Mouse (Mus musculus) hindbrain, embryonic 13.5 days (tissue): ENCODE measurements around the gene 1700016C15Rik. TPM values are rescaled to one million over a fixed set of nuclear protein-coding genes. Genes with fewer than 3 reads are reported as not detected.

Experiments used
- ATAC-seq: fragments of 200-750 bp; cut with Nextera tagmentation; 2 replicates; pipeline ENCODE4 v1.8.0; 2017; ENCODE audit warnings: moderate TSS enrichment; ENCODE audit not compliant: low FRiP score
- H3K27ac ChIP-seq: fragments of 300-500 bp; sonication (generic); 2 replicates; pipeline ENCODE4 v1.5.1; 2015; ENCODE audit warnings: inconsistent platforms, mild to moderate bottlenecking, moderate library complexity
- H3K27me3 ChIP-seq: fragments of 300-500 bp; sonication (generic); 2 replicates; pipeline ENCODE4 v1.6.1; 2015; ENCODE audit warnings: mild to moderate bottlenecking, inconsistent platforms
- H3K36me3 ChIP-seq: fragments of 300-500 bp; sonication (generic); 2 replicates; pipeline ENCODE4 v1.6.1; 2015; ENCODE audit warnings: mild to moderate bottlenecking, inconsistent platforms
- H3K4me1 ChIP-seq: fragments of 300-500 bp; sonication (generic); replicated peaks from 2 replicates; pipeline ENCODE4 v1.6.1; 2015; ENCODE audit warnings: inconsistent platforms
- H3K4me2 ChIP-seq: fragments of 300-500 bp; sonication (generic); 2 replicates; pipeline ENCODE4 v1.6.1; 2015; ENCODE audit warnings: inconsistent platforms, mild to moderate bottlenecking, moderate library complexity
- H3K4me3 ChIP-seq: fragments of 300-500 bp; sonication (generic); 2 replicates; pipeline ENCODE4 v1.5.1; 2015; ENCODE audit warnings: mild to moderate bottlenecking, inconsistent platforms
- H3K9ac ChIP-seq: fragments of 300-500 bp; sonication (generic); 2 replicates; pipeline ENCODE4 v1.6.1; 2015; ENCODE audit warnings: mild to moderate bottlenecking, inconsistent platforms
- H3K9me3 ChIP-seq: fragments of 300-500 bp; sonication (generic); 2 replicates; pipeline ENCODE4 v1.6.1; 2016; ENCODE audit warnings: inconsistent platforms
- WGBS: fragments of 180-500 bp; shearing (Covaris S2); methylation state at CpG from one replicate; pipeline ENCODE4 v1.1.7; 2015; 5-methylcytosine and 5-hydroxymethylcytosine counted together
- polyA plus RNA-seq: library from polyadenylated mRNA; unstranded; fragments of >200 nt; fragmentation: Nextera tagmentation; extraction: Ambion mirVana; gene quantifications from 2 replicates; pipeline ENCODE4 v1.2.1, GENCODE M21; 2015

1700016C15Rik gene
- polyA plus RNA-seq, 1 experiment from 2014 or later, result 0.30 TPM

- no peak overlapping the region for H3K4me3 ChIP-seq
- H3K27ac ChIP-seq, result no peak overlapping the region
- no peak for ATAC-seq
- H3K4me1 ChIP-seq, result no peaks in the 10 kb centered on the region
- no peaks in the 10 kb centered on the region for H3K9me3 ChIP-seq
- no peaks in the 10 kb centered on the region for H3K27me3 ChIP-seq
- H3K4me2 ChIP-seq, result no peak overlapping the region
- no peak overlapping the region for H3K9ac ChIP-seq
- peaks cover 55% of the 10 kb centered on the region for H3K36me3 ChIP-seq
Observed at GRCm38 (mm10) chr1:177768931-177769330, 39.3 kb downstream of the 1700016C15Rik start.

- peaks cover 50% of the 10 kb centered on the region for H3K36me3 ChIP-seq
- no peak overlapping the region for H3K4me3 ChIP-seq
Observed at GRCm38 (mm10) chr1:177777397-177777796, 47.8 kb downstream of the 1700016C15Rik start.

GRCm38 (mm10) chr1:177792835-177793234, 63.2 kb downstream of the 1700016C15Rik start:
- Histone ChIP-seq H3K9ac (no peak overlapping the region), H3K27ac (no peak overlapping the region), H3K9me3 (0 out of 2 replicates have a peak, but pooled peaks cover 9% of the 10 kb centered on the region), H3K4me3 (no peak overlapping the region), H3K36me3 (peaks cover 4% of the 10 kb centered on the region; the same call in 1 of the 2 replicates), H3K27me3 (no peaks in the 10 kb centered on the region), H3K4me2 (no peak overlapping the region), H3K4me1 (peaks cover 18% of the 10 kb centered on the region)
- 89% methylated on average over 3 of the region's 3 CpGs for WGBS
- ATAC-seq, result no peak

More at GRCm38 (mm10) chr1:177777397-177777796, 47.8 kb downstream of the 1700016C15Rik start:
- no peak overlapping the region for H3K4me2 ChIP-seq
- 91% methylated on average over 2 of the region's 2 CpGs for WGBS
- no peak overlapping the region for H3K9ac ChIP-seq
- H3K27me3 ChIP-seq, result no peaks in the 10 kb centered on the region
- ATAC-seq, result no peak
- no peak overlapping the region for H3K27ac ChIP-seq
- H3K9me3 ChIP-seq, result no peaks in the 10 kb centered on the region
- no peaks in the 10 kb centered on the region for H3K4me1 ChIP-seq

GRCm38 (mm10) chr1:177794866-177795265, 65.3 kb downstream of the 1700016C15Rik start:
- ATAC-seq, result no peak
- no peaks in the 10 kb centered on the region for H3K36me3 ChIP-seq

GRCm38 (mm10) chr1:177795421-177796192, 66.0 kb downstream of the 1700016C15Rik start:
- Histone ChIP-seq H3K4me3 (peak overlapping the region; percentile 94), H3K4me2 (peak overlapping the region; percentile 64), H3K36me3 (no peaks in the 10 kb centered on the region), H3K9ac (peak overlapping the region; percentile 93), H3K27me3 (no peaks in the 10 kb centered on the region), H3K27ac (peak overlapping the region; percentile 92), H3K4me1 (peaks cover 18% of the 10 kb centered on the region), H3K9me3 (no peaks in the 10 kb centered on the region)
- peak; percentile 49; the same call in 1 of the 2 replicates for ATAC-seq
- WGBS, result under 1% methylated on average over 40 of the region's 41 CpGs

More at GRCm38 (mm10) chr1:177794866-177795265, 65.3 kb downstream of the 1700016C15Rik start:
- peak overlapping the region; percentile 64 for H3K4me2 ChIP-seq
- peaks cover 18% of the 10 kb centered on the region for H3K4me1 ChIP-seq
- H3K27ac ChIP-seq, result no peak overlapping the region
- H3K9ac ChIP-seq, result peak overlapping the region; percentile 93
- no peaks in the 10 kb centered on the region for H3K27me3 ChIP-seq
- peak overlapping the region; percentile 94 for H3K4me3 ChIP-seq
- 7% methylated on average over 8 of the region's 8 CpGs for WGBS
- H3K9me3 ChIP-seq, result 0 out of 2 replicates have a peak, but pooled peaks cover 1% of the 10 kb centered on the region

GRCm38 (mm10) chr1:177796193-177796939, 66.8 kb downstream of the 1700016C15Rik start, which contains the start of gene Adss:
Adss (minus strand) TSS chr1:177796511.
- WGBS, result 1% methylated on average over 35 of the region's 64 CpGs
- peak; percentile 99 for ATAC-seq
- H3K9ac ChIP-seq, result peak within 1 kb of the TSS; percentile 93
- peak within 1 kb of the TSS; percentile 92 for H3K27ac ChIP-seq
- peaks cover 18% of the 10 kb centered on the region for H3K4me1 ChIP-seq
- H3K36me3 ChIP-seq, result no peaks in the 10 kb centered on the region
- peak within 1 kb of the TSS; percentile 64 for H3K4me2 ChIP-seq
- no peaks in the 10 kb centered on the region for H3K9me3 ChIP-seq
- peak within 1 kb of the TSS; percentile 94 for H3K4me3 ChIP-seq
- H3K27me3 ChIP-seq, result no peaks in the 10 kb centered on the region

- H3K27me3 ChIP-seq, result no peaks in the 10 kb centered on the region
- H3K4me1 ChIP-seq, result peaks cover 18% of the 10 kb centered on the region
- H3K27ac ChIP-seq, result no peak overlapping the region
- 75% methylated on average over 8 of the region's 8 CpGs for WGBS
- no peak overlapping the region for H3K9ac ChIP-seq
- H3K36me3 ChIP-seq, result no peaks in the 10 kb centered on the region
- H3K9me3 ChIP-seq, result no peaks in the 10 kb centered on the region
- no peak overlapping the region for H3K4me3 ChIP-seq
- no peak for ATAC-seq
- H3K4me2 ChIP-seq, result 0 out of 2 replicates have a peak overlapping the region, but pooled peaks have one; percentile 23
Observed at GRCm38 (mm10) chr1:177797151-177797755, 67.6 kb downstream of the 1700016C15Rik start.

Other genes starting within 250 kb of the 1700016C15Rik start
- gene Adss, start 66.7 kb downstream of the 1700016C15Rik start, polyA plus RNA-seq, result 47.6 and 49.5 TPM in 2 replicates